Mouse (Mus musculus) testis, postnatal 10 days (tissue): Measurements from ENCODE around the gene Lrrc63.
"Not testable (repeated sequence)": the region's sequence is repeated elsewhere in the genome, so short reads cannot be mapped to it uniquely, and the experiment has no call there.

Experiments used
- DNase-seq: peaks from one replicate; pipeline ENCODE4 v3.0.0; 2021; ENCODE audit warnings: low spot score

The Lrrc63 gene

DNA sequence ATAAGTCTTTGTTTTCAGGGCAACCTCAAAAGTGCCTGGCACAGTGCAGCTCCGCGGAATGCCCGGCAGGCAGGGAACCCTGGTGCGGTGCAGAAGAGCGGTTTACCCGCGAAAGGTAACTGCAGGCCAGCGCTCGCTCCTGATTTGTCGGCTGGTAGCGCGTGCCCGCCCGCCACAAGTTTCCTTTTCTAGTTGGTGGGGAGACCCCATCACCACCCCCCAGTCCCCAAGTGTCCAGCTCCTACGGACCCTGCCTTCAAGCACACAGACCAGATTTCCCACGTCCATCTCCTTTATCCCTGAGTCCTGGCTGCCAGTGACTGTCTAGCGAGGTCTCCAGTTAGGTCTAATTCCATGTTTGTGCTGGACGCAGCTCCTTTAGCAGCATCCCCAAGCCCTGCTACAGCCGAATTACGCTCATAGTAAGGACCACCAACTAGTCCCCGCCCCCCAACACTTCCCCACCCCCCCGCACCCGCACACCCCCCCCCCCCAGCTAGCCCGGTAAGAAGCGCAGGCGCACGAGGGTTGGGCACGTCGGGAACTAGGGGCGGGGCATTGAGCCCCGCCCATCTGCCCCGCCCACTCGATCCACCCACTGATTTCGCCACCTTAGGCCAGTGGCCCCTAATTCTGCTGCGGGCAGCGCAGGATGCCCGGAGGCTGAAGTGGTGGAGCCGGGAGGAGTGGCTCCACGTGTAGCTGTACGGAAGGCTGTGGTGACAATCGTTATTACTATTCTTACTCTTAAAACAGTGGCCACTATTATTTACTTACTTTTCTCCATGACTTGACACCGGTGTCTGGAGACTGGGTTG is at the start of gene Lrrc63, which contains the start of gene Lcp1:
TSS of gene Lrrc63 (minus strand) at position 381 of the 818 bp plus-strand sequence.
TSS of gene Lcp1 (plus strand) at position 601 of the 818 bp plus-strand sequence.
- peak; percentile 84 for DNase-seq

GRCm38 (mm10) chr14:75179255-75179963 is 48.7 kb upstream of the Lrrc63 start:
- no peak for DNase-seq

- DNase-seq, result no peak
Observed at GRCm38 (mm10) chr14:75178801-75179211, 48.1 kb upstream of the Lrrc63 start.

DNA sequence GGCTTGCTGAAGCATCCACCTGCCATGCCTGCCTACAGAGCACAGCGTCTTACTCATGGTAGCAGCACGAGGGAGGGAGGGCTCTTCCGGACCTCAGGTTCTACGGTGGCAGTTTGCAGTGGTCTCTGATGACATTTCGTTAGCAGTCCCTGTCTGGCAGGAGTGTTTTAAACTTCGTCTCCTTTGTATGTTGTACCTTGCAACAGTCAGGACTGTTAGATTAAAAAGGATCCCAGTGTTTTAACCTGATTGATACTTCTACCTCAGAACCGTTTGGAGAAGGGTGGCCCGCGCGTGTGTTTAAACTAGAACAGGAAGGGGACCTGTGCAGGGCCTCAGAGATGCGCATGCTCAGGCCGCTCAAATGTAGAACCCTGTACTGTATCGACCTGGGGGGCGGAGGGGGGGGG is 47.7 kb upstream of the Lrrc63 start:
- DNase-seq, result no peak

GRCm38 (mm10) chr14:75177400-75177799 is 46.7 kb upstream of the Lrrc63 start:
- no peak for DNase-seq

DNA sequence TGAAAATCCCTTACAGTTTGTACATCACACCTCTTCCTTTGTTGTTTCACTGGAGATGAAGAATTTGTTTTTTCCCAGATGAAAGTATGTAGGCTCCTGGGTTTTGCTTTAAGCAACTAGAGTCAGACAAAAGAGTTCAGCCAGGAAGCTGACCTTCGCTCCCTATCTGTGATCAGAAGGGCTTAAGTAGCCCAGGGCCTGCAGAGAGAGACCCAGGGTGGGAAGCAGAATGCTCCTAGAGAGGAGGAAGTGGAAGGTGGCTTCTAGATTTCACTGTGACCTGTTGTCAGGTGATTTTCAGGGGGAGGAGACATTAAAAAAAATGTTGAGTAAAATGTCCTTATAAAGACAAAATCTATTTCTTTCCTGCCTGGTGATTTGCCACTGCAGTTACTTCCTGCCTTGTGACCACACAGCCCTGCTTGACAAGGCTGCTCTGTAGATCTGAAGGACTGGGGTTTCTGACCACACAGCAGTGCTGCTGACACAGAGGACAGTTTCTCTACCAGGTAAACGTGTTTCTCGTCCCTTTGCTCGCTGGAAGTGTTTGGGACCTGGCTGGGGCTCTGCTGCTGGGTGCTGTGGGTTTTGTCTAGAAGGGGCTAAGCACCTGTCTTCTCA is 45.9 kb upstream of the Lrrc63 start:
- no peak for DNase-seq

- DNase-seq, result no peak
Observed at GRCm38 (mm10) chr14:75175781-75176180, 45.1 kb upstream of the Lrrc63 start.

- DNase-seq, result no peak
Observed at GRCm38 (mm10) chr14:75174731-75175555, 44.3 kb upstream of the Lrrc63 start.

DNA sequence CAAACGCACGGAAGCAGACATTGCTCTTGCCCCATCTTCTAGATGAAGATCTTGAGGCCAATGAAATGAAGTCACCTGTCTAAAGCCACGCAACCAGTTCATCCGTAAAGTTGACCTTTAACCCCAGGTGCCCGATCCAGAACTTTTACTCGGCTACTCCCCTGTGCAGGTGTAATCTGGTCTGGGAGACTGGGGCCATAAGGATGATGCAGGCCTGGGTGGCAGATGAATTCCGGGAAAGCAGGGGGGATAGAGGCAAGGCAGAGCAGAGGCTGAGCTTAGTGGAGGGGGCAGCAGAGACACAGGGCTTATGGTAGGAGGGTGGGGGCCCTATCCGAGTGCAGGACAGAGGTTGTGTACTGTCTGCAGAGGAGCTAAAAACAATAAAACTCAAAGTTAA is 43.6 kb upstream of the Lrrc63 start:
- no peak for DNase-seq

- no peak for DNase-seq
Observed at GRCm38 (mm10) chr14:75170546-75170945, 39.9 kb upstream of the Lrrc63 start.

DNA sequence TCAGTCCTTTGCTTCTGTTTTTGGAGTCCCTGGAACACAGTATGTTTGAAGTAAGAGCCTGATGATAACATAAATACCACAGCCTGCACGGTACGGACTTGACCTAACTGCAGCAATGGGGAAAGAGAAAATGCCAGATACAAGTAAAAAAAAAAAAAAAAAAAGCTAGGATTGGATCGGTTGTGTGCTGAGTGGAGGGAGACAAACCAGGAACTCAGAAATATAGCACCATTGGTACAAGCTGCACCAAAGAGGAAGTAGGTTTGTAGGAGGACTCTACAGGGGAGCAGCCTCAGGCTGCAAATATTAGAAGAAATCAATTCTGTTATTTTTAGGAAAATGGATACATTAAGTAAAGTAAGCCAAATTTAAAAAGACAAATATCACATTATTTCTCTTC is 37.8 kb upstream of the Lrrc63 start:
- DNase-seq, result no peak

GRCm38 (mm10) chr14:75165574-75166131 is 35.0 kb upstream of the Lrrc63 start:
- no peak for DNase-seq

DNA sequence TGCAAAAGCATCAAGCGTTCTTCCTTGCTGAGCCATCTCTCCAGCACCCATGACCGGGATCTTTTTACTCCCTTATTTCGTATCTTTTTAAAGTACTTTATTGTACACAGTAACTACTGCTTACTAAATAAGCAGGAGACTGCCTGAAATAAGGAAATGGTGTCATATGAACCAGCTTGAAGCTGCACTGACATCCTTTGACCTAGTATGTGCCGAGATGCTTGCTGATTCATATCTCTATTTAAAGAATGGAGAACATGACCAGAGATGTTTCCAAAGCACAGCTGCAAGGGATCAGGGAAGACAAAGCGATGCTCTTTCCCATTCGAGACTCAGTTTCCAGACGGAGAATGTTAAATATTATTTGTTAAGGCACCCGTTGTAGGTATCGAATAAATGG is 33.7 kb upstream of the Lrrc63 start:
- no peak for DNase-seq

DNA sequence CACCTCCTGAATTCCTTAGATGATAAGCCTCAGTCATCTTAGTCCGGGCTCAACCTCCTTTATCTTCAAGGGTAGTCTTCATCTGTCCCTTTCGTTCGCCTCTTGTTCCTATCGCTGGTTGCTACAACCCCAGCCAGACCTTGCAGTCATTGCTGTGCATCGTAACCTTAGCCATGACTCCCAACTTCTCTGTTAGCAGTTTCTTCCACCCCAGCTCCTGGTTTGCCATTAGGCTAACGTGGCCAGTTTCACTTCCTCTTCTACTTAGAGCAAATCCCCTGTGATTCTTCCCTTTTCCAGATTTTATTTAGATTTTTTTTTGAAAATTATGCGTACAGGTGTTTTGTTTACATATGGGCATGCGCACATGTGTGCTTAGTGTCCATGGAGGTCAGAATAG is 33.2 kb upstream of the Lrrc63 start:
- DNase-seq, result no peak

DNA sequence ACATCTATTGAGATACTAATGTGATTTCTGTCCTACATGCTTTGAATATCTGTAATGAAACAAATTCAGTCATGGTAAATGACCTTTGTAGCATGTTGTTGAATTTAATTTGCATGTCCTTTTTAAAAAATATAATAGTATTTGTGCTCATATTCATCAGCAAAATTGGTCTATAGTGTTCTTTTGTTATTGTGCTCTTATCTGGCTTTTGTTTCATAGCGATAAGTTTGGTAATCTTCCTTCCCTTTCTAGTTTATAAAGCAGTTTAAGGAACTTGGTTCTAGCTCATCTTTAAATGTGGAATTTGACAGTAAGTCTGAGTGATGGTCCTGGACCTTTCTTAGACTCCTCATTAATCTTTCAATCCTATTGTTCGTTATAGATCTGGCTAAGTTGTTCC is 28.7 kb upstream of the Lrrc63 start:
- no peak for DNase-seq

GRCm38 (mm10) chr14:75154481-75154880 is 23.8 kb upstream of the Lrrc63 start:
- DNase-seq, result no peak

GRCm38 (mm10) chr14:75151146-75151545 is 20.5 kb upstream of the Lrrc63 start:
- DNase-seq, result no peak

DNA sequence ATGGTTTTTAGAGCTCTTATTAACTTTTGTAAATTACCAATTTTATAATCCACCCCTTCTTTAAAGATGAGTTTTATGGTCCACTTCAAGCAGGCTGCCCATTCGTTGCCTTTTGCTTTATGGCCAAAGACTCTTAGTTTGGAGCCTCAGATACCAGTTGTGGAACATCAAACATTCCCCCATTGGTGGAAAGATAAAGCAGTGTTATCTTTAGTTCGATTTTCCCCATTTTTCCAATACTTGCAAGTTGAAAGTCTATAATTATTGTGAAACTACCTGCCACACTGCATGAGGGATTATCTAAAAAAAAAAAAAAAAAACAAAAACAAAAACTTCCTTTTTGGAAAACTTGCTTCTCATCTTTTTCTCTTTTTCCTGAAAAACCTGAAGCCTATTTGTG is 20.0 kb upstream of the Lrrc63 start:
- DNase-seq, result no peak

GRCm38 (mm10) chr14:75148229-75148628 is 17.5 kb upstream of the Lrrc63 start:
- no peak for DNase-seq

DNA sequence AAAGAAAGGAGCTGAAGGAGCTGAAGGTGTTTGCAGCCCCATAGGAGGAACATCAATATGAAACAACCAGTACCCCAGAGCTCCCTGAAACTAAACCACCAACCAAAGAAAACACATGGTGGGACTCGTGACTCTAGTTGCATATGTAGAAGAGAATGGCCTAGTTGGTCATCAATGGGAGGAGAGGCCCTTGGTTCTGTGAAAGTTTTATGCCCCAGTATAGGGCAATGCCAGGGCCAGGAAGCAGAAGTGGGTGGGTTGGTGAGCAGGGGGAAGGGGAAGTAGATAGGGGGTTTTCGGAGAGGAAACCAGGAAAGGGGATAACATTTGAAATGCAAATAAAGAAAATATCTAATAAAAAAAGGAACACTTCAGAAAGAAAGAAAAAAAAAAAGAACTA is 17.0 kb upstream of the Lrrc63 start:
- not testable (repeated sequence) for DNase-seq

DNA sequence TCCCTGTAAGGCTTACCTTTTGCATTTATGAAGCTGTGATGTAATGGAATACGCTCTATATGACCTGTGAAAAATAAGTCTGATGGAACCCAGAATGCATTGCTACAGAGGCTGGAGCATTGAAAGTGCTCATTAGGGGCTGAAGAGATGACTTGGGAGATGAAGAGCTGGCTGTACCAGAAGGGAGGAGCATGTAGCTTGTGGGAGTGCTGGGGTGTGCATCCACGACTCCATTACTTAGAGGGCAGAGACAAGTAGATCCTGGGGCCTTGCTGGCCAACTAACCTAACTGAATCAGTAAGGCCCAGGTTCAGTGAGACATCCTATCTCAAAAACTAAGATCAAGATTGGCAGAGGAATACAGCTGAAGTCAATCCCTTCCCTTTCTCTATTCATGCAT is 8.5 kb upstream of the Lrrc63 start:
- no peak for DNase-seq

DNA sequence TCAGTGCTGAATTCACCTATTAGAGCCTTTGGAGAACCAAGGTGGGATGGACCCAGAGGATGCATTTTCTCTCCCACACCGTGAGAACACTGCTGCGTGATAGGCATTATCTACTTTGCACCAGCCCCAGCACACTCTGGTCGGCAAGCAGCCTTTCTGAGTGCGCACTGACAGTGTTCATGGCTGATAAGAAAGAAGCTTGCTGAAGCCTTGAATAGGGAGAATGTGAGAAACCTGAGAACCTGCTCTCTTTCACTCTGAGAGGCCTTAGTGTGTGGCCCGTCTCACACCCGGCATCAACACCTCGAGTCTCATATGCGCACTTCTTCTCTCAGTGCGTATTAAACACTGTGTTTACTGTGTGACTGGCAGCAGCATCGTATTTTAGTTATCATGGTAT is 7.8 kb upstream of the Lrrc63 start:
- DNase-seq, result no peak
